Mouse (Mus musculus) heart, adult 2 months (tissue): ENCODE measurements at regions not wholly inside any gene's neighbourhood (a gene's known extent, or its start where the extent isn't known, plus 50 kb on each side); places are given as distances from the start of the nearest gene placed in this dataset.

Experiments
- DNase-seq, 2 experiments: peaks; one replicate each; pipeline ENCODE4 v3.0.0; 2021
- H3K27ac ChIP-seq: fragments of 200-600 bp; 2 replicates; pipeline ENCODE4 v1.8.1; 2022
- H3K27me3 ChIP-seq: fragments of 200-500 bp; 2 replicates; pipeline ENCODE4 v1.6.1; 2012; ENCODE audit warnings: mild to moderate bottlenecking, low read length, inconsistent platforms, mixed read lengths; ENCODE audit not compliant: control insufficient read depth, insufficient read depth
- H3K36me3 ChIP-seq: fragments of 200-500 bp; 2 replicates; pipeline ENCODE4 v1.6.1; 2012; ENCODE audit warnings: low read length, inconsistent platforms; ENCODE audit not compliant: control insufficient read depth, insufficient read depth
- H3K4me1 ChIP-seq: fragments of 200-500 bp; 2 replicates; pipeline ENCODE4 v1.6.1; 2011; ENCODE audit warnings: low read length; ENCODE audit not compliant: control insufficient read depth, insufficient read depth
- H3K4me3 ChIP-seq: fragments of 200-600 bp; 2 replicates; pipeline ENCODE4 v1.8.1; 2022
- H3K79me2 ChIP-seq: fragments of 200-500 bp; replicated peaks from 2 replicates; pipeline ENCODE4 v1.6.1; 2012; ENCODE audit warnings: mild to moderate bottlenecking, inconsistent platforms, low read length, moderate library complexity, mixed read lengths; ENCODE audit not compliant: control insufficient read depth, insufficient read depth
- H3K9ac ChIP-seq: fragments of 200-500 bp; 2 replicates; pipeline ENCODE4 v1.6.1; 2012; ENCODE audit warnings: low read depth, mild to moderate bottlenecking, control low read depth, inconsistent platforms, low read length, mixed read lengths
- CTCF ChIP-seq: fragments of 200-600 bp; IDR thresholded peaks from 2 replicates; pipeline ENCODE4 v1.8.1; 2022; ENCODE audit warnings: antibody characterized with exemption, mild to moderate bottlenecking, moderate library complexity
- EP300 ChIP-seq: fragments of 200-500 bp; IDR thresholded peaks from 2 replicates; pipeline ENCODE4 v1.6.1; 2011; ENCODE audit warnings: low read depth, low read length, control low read depth; ENCODE audit not compliant: insufficient read depth
- POLR2A ChIP-seq: fragments of 200-500 bp; IDR thresholded peaks from 2 replicates; pipeline ENCODE4 v1.6.1; 2011; ENCODE audit warnings: mild to moderate bottlenecking, low read depth, low read length, control low read depth; ENCODE audit not compliant: insufficient read depth
- WGBS: fragments of 180-500 bp; shearing (Covaris S2); methylation state at CpG from one replicate; pipeline ENCODE4 v1.1.7; 2018; 5-methylcytosine and 5-hydroxymethylcytosine counted together
- intact Hi-C: fragments of 180-260 bp; cut with DNase I; formaldehyde crosslinking; loops from one replicate; pipeline ENCODE4 v1.15.1; 2025

DNA sequence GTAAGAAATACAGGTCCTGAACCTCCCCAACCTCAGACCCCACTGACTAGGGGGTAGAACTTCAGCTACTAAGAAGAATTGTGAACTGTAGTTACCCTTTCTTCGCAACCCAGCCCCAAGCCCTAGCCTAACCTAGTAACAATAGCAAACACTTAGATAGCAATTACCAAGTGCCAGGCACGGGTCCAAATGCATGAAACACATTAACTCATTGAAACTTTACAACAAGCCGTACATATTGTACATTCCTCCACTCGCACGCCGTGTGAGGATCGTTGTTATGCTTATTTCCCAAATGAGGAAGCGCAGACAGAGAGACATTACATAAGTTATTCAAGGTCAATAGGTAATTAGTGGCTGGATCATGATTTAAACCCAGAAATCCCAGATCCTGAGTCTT lies 100.5 kb downstream of the Cyp26b1 start:
- H3K4me1 ChIP-seq, result no peaks in the 10 kb centered on the region
- H3K9ac ChIP-seq, result no peak overlapping the region
- H3K36me3 ChIP-seq, result no peaks in the 10 kb centered on the region
- H3K79me2 ChIP-seq, result no peaks in the 10 kb centered on the region
- 78% methylated on average over 8 of the region's 8 CpGs for WGBS
- intact Hi-C loops, result no loop called here
- H3K27ac ChIP-seq, result no peak overlapping the region
- no peak for DNase-seq
- H3K4me3 ChIP-seq, result no peak overlapping the region
- TF ChIP-seq EP300, result no peak
- no peak for TF ChIP-seq POLR2A
- no peak for TF ChIP-seq CTCF
- no peaks in the 10 kb centered on the region for H3K27me3 ChIP-seq

DNA sequence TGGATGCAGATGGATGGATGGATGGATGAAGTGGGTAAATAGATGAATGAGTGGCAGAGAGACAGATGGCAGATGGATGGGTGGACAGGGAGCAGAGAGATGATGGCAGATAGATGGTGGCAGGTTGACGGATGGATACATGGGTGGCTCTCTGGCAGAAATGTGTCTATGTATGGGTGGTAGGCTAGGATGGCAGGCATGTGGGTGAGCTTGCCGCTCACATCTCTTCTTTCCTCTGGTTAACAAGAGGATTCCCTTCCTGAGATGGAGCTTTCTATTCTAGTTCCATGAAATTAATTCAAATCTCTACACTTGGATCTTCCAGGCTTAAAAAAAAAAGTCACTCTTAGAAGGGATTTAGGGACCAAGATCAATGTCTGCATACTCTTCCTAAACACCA lies 101.1 kb downstream of the Cyp26b1 start:
- no peak for DNase-seq
- intact Hi-C loops, result no loop called here
- Histone ChIP-seq H3K9ac (no peak overlapping the region), H3K79me2 (no peaks in the 10 kb centered on the region), H3K27me3 (no peaks in the 10 kb centered on the region), H3K27ac (no peak overlapping the region), H3K4me1 (no peaks in the 10 kb centered on the region), H3K36me3 (no peaks in the 10 kb centered on the region), H3K4me3 (no peak overlapping the region)
- TF ChIP-seq EP300, result no peak
- TF ChIP-seq POLR2A, result no peak
- no peak for TF ChIP-seq CTCF
- WGBS, result 95% methylated on average over 2 of the region's 2 CpGs

DNA sequence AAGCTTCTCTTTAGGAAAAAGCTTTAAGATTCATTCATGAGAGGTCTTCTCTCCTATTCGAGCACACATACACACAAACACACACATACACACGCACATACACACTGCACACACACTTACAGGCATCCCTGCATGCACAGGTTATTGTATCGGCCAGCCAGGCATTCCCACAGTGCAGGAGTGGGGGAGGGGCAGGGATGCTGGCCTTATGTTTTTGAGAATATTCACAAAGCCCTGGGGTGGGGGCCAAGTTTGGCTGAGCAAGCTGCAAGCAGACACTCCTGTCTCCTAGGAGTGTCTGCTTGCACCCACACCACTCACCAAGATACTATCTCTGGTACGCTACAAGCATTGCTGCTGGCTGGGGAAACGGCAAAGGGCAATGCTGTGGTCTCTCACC lies 102.6 kb downstream of the Cyp26b1 start:
- no peaks in the 10 kb centered on the region for H3K36me3 ChIP-seq
- H3K9ac ChIP-seq, result no peak overlapping the region
- no peak for DNase-seq
- no peaks in the 10 kb centered on the region for H3K79me2 ChIP-seq
- 84% methylated on average over 5 of the region's 5 CpGs for WGBS
- H3K27ac ChIP-seq, result no peak overlapping the region
- H3K4me3 ChIP-seq, result no peak overlapping the region
- H3K4me1 ChIP-seq, result no peaks in the 10 kb centered on the region
- H3K27me3 ChIP-seq, result no peaks in the 10 kb centered on the region
- TF ChIP-seq EP300, result no peak
- no peak for TF ChIP-seq POLR2A
- no peak for TF ChIP-seq CTCF
- intact Hi-C loops, result no loop called here

DNA sequence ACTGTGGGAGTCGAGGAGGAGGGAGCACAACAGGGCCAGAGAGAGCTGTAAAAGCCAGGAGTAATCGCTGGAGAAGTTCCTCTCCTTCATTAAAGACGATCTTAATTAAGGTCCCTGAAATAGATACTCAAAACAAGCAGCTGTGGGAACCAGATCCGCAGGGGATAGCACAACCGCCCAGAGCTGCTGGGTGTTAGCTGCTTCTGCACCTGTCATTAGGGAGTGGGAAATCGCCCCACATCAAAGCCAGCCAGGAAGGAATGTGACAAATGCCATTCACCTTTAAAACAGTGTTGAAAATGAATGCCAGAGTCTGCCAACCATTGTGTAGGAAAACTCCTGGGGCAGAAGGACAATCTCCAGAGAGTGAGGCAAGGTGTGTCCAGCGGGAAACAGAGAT lies 112.5 kb downstream of the Cyp26b1 start:
- H3K79me2 ChIP-seq, result no peaks in the 10 kb centered on the region
- H3K9ac ChIP-seq, result no peak overlapping the region
- H3K4me3 ChIP-seq, result no peak overlapping the region
- no peak for DNase-seq
- WGBS, result 40% methylated on average over 7 of the region's 7 CpGs
- H3K27me3 ChIP-seq, result no peaks in the 10 kb centered on the region
- intact Hi-C loops, result no loop called here
- H3K36me3 ChIP-seq, result no peaks in the 10 kb centered on the region
- no peaks in the 10 kb centered on the region for H3K4me1 ChIP-seq
- no peak for TF ChIP-seq EP300
- no peak for TF ChIP-seq CTCF
- no peak for TF ChIP-seq POLR2A
- no peak overlapping the region for H3K27ac ChIP-seq

DNA sequence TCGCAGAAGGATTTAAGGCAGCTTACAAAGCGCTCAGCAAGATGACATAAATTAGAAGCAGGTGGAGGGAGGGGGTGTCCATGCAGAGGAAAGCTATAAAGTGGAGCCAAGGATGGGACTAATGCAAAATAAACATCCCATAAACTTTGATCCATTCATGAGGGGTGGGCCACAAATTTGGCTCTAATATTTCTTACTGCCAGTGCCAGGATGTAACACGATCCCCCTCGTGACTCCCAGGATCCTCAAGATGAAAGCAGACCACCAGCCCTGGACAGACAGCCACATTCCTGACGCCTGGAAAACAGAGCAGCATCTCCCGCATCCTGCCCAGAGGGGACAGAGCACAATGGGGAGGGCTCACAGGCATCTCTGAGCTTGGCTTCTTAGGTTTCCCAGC lies 116.6 kb downstream of the Cyp26b1 start:
- no peak for TF ChIP-seq POLR2A
- no peak for TF ChIP-seq CTCF
- TF ChIP-seq EP300, result no peak
- WGBS, result 55% methylated on average over 6 of the region's 6 CpGs

DNA sequence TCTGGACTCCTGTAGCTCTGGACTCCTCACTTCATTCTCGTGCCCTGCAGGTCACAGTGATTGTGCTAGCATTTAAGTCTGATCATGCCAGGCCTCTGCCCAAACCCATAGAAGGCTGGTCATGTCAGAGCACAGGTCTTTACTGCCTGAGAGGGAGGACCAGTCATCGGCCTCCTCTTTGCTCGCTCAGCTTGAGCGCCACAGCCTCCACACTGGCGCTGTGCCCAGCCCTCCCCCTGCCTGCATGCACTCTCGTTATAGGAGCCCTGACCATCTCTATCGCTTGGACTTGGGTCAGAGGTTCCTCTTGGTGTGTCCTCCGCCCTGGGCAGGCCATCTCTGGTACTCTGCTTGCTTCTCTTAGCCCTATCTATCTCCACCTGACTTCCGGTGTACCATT lies 117.2 kb downstream of the Cyp26b1 start:
- no peak overlapping the region for H3K9ac ChIP-seq
- peak; percentile 14 to 30 for DNase-seq
- H3K4me1 ChIP-seq, result no peaks in the 10 kb centered on the region
- H3K36me3 ChIP-seq, result no peaks in the 10 kb centered on the region
- no peaks in the 10 kb centered on the region for H3K79me2 ChIP-seq
- intact Hi-C loops, result loop anchor here (10.0 kb wide), 1 partner anchor 382 kb away; no protein-coding TSS in a partner anchor
- H3K27me3 ChIP-seq, result no peaks in the 10 kb centered on the region
- no peak for TF ChIP-seq EP300
- TF ChIP-seq POLR2A, result no peak
- no peak for TF ChIP-seq CTCF
- no peak overlapping the region for H3K4me3 ChIP-seq
- 28% methylated on average over 9 of the region's 9 CpGs for WGBS
- H3K27ac ChIP-seq, result no peak overlapping the region

More for the DNA sequence above, 116.6 kb downstream of the Cyp26b1 start:
- Histone ChIP-seq H3K27me3 (no peaks in the 10 kb centered on the region), H3K4me1 (no peaks in the 10 kb centered on the region), H3K9ac (no peak overlapping the region), H3K79me2 (no peaks in the 10 kb centered on the region), H3K27ac (no peak overlapping the region), H3K36me3 (no peaks in the 10 kb centered on the region), H3K4me3 (no peak overlapping the region)
- no peak for DNase-seq
- intact Hi-C loops, result loop anchor here (10.0 kb wide), 1 partner anchor 382 kb away; no protein-coding TSS in a partner anchor

DNA sequence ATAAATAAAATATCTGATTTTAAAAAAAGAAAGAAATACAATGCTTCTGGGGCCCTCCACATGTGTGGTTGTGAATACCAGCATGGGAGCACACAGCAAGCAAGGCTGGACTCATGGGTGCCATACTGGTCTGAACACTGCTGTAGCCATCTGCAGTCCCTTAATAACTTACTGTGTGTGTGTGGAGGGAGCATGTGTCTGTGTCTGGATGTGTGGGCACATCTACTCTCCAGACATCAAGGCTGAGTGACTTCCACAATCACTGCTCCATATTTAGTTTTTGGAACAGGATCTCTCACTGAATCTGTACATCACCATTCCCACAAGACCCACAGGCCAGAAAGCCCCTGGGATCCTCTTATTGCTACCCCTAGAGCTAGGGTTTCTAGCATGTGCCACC lies 118.9 kb downstream of the Cyp26b1 start:
- Histone ChIP-seq H3K9ac (no peak overlapping the region), H3K27me3 (no peaks in the 10 kb centered on the region), H3K36me3 (no peaks in the 10 kb centered on the region), H3K4me1 (no peaks in the 10 kb centered on the region), H3K4me3 (no peak overlapping the region), H3K79me2 (no peaks in the 10 kb centered on the region), H3K27ac (no peak overlapping the region)
- DNase-seq, result no peak
- TF ChIP-seq POLR2A, result no peak
- TF ChIP-seq CTCF, result no peak
- intact Hi-C loops, result loop anchor here (5.0 to 10.0 kb wide), 2 partner anchors 68 to 380 kb away; no protein-coding TSS in a partner anchor
